Mouse (Mus musculus): ENCODE measurements around the gene Vmp1. TPM values are rescaled to one million over a fixed set of nuclear protein-coding genes. Genes with fewer than 3 reads are reported as not detected.
A peak's percentile ranks its signal among the peaks of the same experiment; 100 is the strongest.

The Vmp1 gene
- polyA plus RNA-seq, 1 experiment = 101 TPM

DNA sequence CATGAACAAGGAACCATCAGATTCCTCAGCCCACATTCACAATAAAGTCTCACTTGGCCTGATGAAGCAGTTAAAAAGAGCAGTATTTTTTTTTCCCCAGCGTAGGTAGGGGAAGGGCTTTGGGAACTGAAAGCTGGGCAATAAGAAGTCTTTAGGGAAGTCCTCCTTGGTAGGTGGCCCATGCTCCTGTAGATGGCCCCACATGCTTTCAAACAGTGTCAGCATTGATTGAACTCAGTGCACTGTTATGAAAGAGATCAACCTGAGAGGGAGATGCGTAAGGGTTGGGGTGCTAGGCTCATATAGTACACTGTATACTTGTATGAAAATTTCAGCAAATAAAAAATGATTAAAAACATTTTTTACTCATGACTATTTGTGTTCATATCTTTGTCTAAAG is 8.3 kb upstream of the Vmp1 start:
- H3K27ac ChIP-seq (ENCODE audit: insufficient read depth, low read length) = no peak overlapping the region
- no peaks in the 10 kb centered on the region for H3K4me1 ChIP-seq (ENCODE audit: control insufficient read depth, insufficient read depth, low read length)
- H3K9ac ChIP-seq (ENCODE audit: low read depth, poor library complexity, severe bottlenecking) = no peak overlapping the region
- H3K27me3 ChIP-seq (ENCODE audit: control insufficient read depth, insufficient read depth, low read length, poor library complexity, severe bottlenecking) = no peaks in the 10 kb centered on the region
- H3K4me3 ChIP-seq (ENCODE audit: low read depth, low read length) = no peak overlapping the region
- peaks cover 74% of the 10 kb centered on the region for H3K36me3 ChIP-seq (ENCODE audit: control insufficient read depth, insufficient read depth, low read length, poor library complexity, severe bottlenecking)
- TF ChIP-seq POLR2A (IDR thresholded peaks at IDR 0.05; ENCODE audit: insufficient read depth, low read length) = no peak
- no peak for TF ChIP-seq CTCF (IDR thresholded peaks at IDR 0.05; ENCODE audit: low read depth, low read length)
- no peak for TF ChIP-seq EP300 (IDR thresholded peaks at IDR 0.05; ENCODE audit: insufficient read depth, low read depth, low read length)
- no peaks in the 10 kb centered on the region for H3K9me3 ChIP-seq (replicated peaks; ENCODE audit: control insufficient read depth, insufficient read depth, low read length, poor library complexity, severe bottlenecking)

DNA sequence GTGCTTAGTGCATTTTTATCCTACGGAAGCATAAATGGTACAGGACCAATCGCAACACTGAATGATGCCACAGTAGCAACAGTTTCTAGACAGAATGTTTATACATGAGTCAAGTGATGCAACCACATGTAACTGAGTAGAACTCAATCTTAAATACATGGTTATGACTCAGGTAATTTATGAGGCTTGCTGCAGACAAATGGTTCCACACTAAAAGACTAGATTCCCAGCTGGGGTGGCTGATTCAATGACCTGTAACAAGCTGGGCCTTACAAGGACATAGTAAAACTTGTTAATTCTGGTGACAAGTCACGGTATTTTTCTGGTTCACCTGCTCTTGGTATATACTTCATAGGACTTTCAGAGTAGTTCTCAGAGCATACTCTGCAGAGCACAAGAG is 7.8 kb upstream of the Vmp1 start:
- Histone ChIP-seq H3K27me3 (ENCODE audit: control insufficient read depth, insufficient read depth, low read length, poor library complexity, severe bottlenecking) (no peaks in the 10 kb centered on the region), H3K4me3 (ENCODE audit: low read depth, low read length) (no peak overlapping the region), H3K9me3 (replicated peaks; ENCODE audit: control insufficient read depth, insufficient read depth, low read length, poor library complexity, severe bottlenecking) (no peaks in the 10 kb centered on the region), H3K9ac (ENCODE audit: low read depth, poor library complexity, severe bottlenecking) (no peak overlapping the region), H3K27ac (ENCODE audit: insufficient read depth, low read length) (no peak overlapping the region), H3K4me1 (ENCODE audit: control insufficient read depth, insufficient read depth, low read length) (no peaks in the 10 kb centered on the region), H3K36me3 (ENCODE audit: control insufficient read depth, insufficient read depth, low read length, poor library complexity, severe bottlenecking) (peaks cover 71% of the 10 kb centered on the region)
- no peak for TF ChIP-seq CTCF (IDR thresholded peaks at IDR 0.05; ENCODE audit: low read depth, low read length)
- no peak for TF ChIP-seq POLR2A (IDR thresholded peaks at IDR 0.05; ENCODE audit: insufficient read depth, low read length)
- TF ChIP-seq EP300 (IDR thresholded peaks at IDR 0.05; ENCODE audit: insufficient read depth, low read depth, low read length) = no peak

DNA sequence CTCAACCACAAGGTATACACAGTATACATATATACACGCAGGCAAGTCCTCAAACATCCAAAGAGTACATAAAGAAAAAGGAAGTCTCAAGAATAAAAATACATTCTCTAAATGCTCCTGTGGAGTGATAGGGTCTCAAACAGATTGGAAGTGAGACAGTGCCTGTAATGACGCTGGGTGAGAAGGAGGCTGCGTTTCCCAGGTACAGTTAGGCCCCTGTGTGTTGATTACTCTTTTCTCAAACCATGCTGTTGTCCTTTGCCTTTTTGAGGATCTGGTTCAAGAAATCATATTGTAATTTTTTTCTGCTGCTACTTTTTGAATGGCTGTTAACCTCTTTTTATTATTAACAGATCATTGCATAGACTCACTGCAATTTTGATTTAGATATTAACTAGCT is 6.7 kb upstream of the Vmp1 start:
- Histone ChIP-seq H3K9me3 (replicated peaks; ENCODE audit: control insufficient read depth, insufficient read depth, low read length, poor library complexity, severe bottlenecking) (no peaks in the 10 kb centered on the region), H3K27me3 (ENCODE audit: control insufficient read depth, insufficient read depth, low read length, poor library complexity, severe bottlenecking) (no peaks in the 10 kb centered on the region), H3K36me3 (ENCODE audit: control insufficient read depth, insufficient read depth, low read length, poor library complexity, severe bottlenecking) (peaks cover 65% of the 10 kb centered on the region), H3K9ac (ENCODE audit: low read depth, poor library complexity, severe bottlenecking) (no peak overlapping the region), H3K27ac (ENCODE audit: insufficient read depth, low read length) (no peak overlapping the region), H3K4me3 (ENCODE audit: low read depth, low read length) (no peak overlapping the region), H3K4me1 (ENCODE audit: control insufficient read depth, insufficient read depth, low read length) (no peaks in the 10 kb centered on the region)
- TF ChIP-seq POLR2A (IDR thresholded peaks at IDR 0.05; ENCODE audit: insufficient read depth, low read length) = no peak
- TF ChIP-seq CTCF (IDR thresholded peaks at IDR 0.05; ENCODE audit: low read depth, low read length) = no peak
- TF ChIP-seq EP300 (IDR thresholded peaks at IDR 0.05; ENCODE audit: insufficient read depth, low read depth, low read length) = no peak

DNA sequence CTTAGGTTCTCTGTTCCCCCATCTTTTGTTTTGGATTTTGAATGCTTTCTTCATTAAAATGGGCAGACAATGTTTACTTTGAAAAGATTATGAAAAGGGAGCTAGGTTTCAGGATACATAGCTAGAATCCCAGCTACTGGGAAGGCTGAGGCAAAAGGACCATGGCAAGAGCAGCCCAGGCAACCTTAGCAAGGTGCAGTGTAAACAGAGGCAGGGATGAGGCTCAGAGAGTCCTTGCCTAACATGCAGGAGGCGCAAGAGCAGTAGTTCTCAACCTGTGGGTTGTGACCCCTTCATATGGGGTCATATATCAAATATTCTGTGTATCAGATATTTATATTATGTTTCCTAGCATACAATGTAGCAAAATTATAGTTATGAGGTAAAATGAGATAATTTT is 1.7 kb upstream of the Vmp1 start:
- Histone ChIP-seq H3K27me3 (ENCODE audit: control insufficient read depth, insufficient read depth, low read length, poor library complexity, severe bottlenecking) (no peaks in the 10 kb centered on the region), H3K27ac (ENCODE audit: insufficient read depth, low read length) (no peak overlapping the region), H3K4me1 (ENCODE audit: control insufficient read depth, insufficient read depth, low read length) (no peaks in the 10 kb centered on the region), H3K4me3 (ENCODE audit: low read depth, low read length) (no peak overlapping the region), H3K9ac (ENCODE audit: low read depth, poor library complexity, severe bottlenecking) (peak overlapping the region; percentile 92; the same call in 1 of the 2 replicates), H3K9me3 (replicated peaks; ENCODE audit: control insufficient read depth, insufficient read depth, low read length, poor library complexity, severe bottlenecking) (no peaks in the 10 kb centered on the region), H3K36me3 (ENCODE audit: control insufficient read depth, insufficient read depth, low read length, poor library complexity, severe bottlenecking) (peaks cover 30% of the 10 kb centered on the region)
- TF ChIP-seq EP300 (IDR thresholded peaks at IDR 0.05; ENCODE audit: insufficient read depth, low read depth, low read length) (no peak), CTCF (IDR thresholded peaks at IDR 0.05; ENCODE audit: low read depth, low read length) (no peak), POLR2A (IDR thresholded peaks at IDR 0.05; ENCODE audit: insufficient read depth, low read length) (no peak)

DNA sequence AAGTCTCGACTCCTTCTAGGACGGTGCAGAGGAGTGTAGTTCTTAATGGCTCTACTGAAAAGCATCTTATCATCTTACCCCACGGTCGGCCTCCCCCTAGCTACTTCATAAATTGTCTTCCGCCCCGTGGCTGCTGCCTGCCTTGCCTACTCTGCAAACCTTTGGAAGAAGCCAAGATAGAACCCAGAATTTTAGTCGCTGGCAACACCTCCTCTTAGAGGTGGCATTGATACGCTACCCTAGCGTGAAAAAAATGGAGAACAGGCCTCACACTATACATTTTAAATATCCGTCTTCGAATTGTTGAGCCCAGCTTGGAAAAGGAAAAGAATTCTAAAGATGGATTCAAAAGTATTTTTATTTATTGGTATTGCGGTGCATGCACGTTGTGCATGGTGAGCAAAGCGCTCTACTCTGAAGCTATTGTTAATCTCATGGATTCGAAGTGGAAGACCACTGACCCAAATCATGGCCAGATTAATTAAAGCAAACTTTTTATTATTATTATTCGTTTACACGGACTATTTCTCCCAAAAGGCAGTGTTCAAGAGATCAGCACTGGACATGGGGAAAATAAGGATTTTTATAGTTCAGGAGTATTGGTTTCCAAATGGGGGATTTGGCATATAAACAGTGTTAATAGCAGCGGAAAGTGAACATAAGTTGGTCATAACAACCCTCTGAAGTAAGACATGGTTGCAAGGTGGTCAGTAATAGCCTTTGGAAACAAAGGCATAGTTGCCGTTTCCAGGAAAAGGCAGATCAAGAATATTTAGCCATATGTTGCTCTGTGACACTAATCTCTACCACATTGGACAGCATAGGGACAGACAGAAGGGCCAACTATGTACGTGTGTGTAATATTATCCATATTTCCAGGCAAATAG is 733 bp upstream of the Vmp1 start:
- H3K9ac ChIP-seq (ENCODE audit: low read depth, poor library complexity, severe bottlenecking) = peak overlapping the region; percentile 92
- H3K36me3 ChIP-seq (ENCODE audit: control insufficient read depth, insufficient read depth, low read length, poor library complexity, severe bottlenecking) = peaks cover 20% of the 10 kb centered on the region
- H3K4me1 ChIP-seq (ENCODE audit: control insufficient read depth, insufficient read depth, low read length) = no peaks in the 10 kb centered on the region
- no peaks in the 10 kb centered on the region for H3K9me3 ChIP-seq (replicated peaks; ENCODE audit: control insufficient read depth, insufficient read depth, low read length, poor library complexity, severe bottlenecking)
- TF ChIP-seq EP300 (IDR thresholded peaks at IDR 0.05; ENCODE audit: insufficient read depth, low read depth, low read length) (no peak), POLR2A (IDR thresholded peaks at IDR 0.05; ENCODE audit: insufficient read depth, low read length) (no peak), CTCF (IDR thresholded peaks at IDR 0.05; ENCODE audit: low read depth, low read length) (no peak)
- H3K27ac ChIP-seq (ENCODE audit: insufficient read depth, low read length) = peak overlapping the region; percentile 85
- H3K27me3 ChIP-seq (ENCODE audit: control insufficient read depth, insufficient read depth, low read length, poor library complexity, severe bottlenecking) = no peaks in the 10 kb centered on the region
- peak overlapping the region; percentile 99 for H3K4me3 ChIP-seq (ENCODE audit: low read depth, low read length)

DNA sequence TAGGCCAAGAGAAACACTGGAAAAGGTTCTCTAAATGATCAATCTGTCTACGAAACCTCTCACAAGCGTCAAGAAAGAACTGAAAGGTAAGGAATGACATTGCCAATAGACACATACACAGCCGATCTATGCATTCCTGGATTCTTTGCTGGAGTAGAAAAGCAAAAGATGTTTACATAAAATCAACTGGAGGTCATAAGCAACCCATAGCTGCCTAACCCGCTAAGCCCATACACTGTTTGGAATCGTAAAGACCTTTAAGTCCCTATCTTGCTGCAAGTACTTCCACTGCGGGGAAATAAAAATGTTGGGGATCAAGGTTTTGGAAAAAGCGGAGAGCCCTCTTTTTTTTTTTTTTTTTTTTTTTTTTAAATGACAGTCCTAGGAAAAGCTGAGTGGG is 775 bp downstream of the Vmp1 start:
- H3K9me3 ChIP-seq (replicated peaks; ENCODE audit: control insufficient read depth, insufficient read depth, low read length, poor library complexity, severe bottlenecking) = no peaks in the 10 kb centered on the region
- no peaks in the 10 kb centered on the region for H3K27me3 ChIP-seq (ENCODE audit: control insufficient read depth, insufficient read depth, low read length, poor library complexity, severe bottlenecking)
- H3K27ac ChIP-seq (ENCODE audit: insufficient read depth, low read length) = no peak overlapping the region
- H3K4me1 ChIP-seq (ENCODE audit: control insufficient read depth, insufficient read depth, low read length) = no peaks in the 10 kb centered on the region
- peak overlapping the region; percentile 99 for H3K4me3 ChIP-seq (ENCODE audit: low read depth, low read length)
- TF ChIP-seq POLR2A (IDR thresholded peaks at IDR 0.05; ENCODE audit: insufficient read depth, low read length) (no peak), EP300 (IDR thresholded peaks at IDR 0.05; ENCODE audit: insufficient read depth, low read depth, low read length) (no peak), CTCF (IDR thresholded peaks at IDR 0.05; ENCODE audit: low read depth, low read length) (no peak)
- H3K36me3 ChIP-seq (ENCODE audit: control insufficient read depth, insufficient read depth, low read length, poor library complexity, severe bottlenecking) = peaks cover 9% of the 10 kb centered on the region; the same call in 1 of the 2 replicates
- peak overlapping the region; percentile 92 for H3K9ac ChIP-seq (ENCODE audit: low read depth, poor library complexity, severe bottlenecking)

Measured in ES-Bruce4 (cell line).